Mouse (Mus musculus): ENCODE measurements around the gene 2010111I01Rik.

GRCm38 (mm10) chr13:63336335-63336734 is 371.6 kb downstream of the 2010111I01Rik start:
- TF ChIP-seq CTCF (IDR thresholded peaks at IDR 0.05; ENCODE audit: control insufficient read depth, insufficient read depth, low read length) (no peak), POLR2A (IDR thresholded peaks at IDR 0.05; ENCODE audit: borderline replicate concordance, control insufficient read depth, low read depth, low read length) (no peak)
